Mouse (Mus musculus): Measurements from ENCODE around the gene Cry1.

- TF ChIP-seq GATA1 (IDR thresholded peaks at IDR 0.05; ENCODE audit: low read length) (no peak), TAL1 (IDR thresholded peaks at IDR 0.05; ENCODE audit: low read length) (no peak)
Observed at GRCm38 (mm10) chr10:85141465-85141864, 43.4 kb downstream of the Cry1 start.

Measured in erythroblast, embryonic 14.5 days (primary cell).